29 mouse cellular contexts compared by ENCODE assay signal in the genomic region with DNA sequence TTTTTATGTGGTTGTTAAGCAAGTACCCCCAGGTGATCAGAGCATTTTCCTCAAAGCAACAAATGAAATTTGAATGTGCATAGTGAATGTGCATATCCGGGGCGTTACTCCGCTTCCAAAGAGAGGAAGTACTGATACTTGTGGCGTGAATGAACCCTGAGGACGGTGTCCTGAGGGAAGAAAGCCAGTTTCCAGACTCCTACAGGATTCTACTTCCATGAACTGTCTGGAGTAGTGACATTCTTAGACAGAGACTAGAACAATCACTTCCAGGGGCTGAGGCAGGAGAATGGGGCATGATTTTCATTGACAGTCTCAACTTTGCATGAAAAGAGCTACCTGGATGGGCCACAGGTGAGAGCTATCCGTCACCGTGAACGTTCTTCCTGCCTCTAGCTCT. TPM values are rescaled to one million over a fixed set of nuclear protein-coding genes. Genes with fewer than 3 reads are reported as not detected.
DNase-seq lines count a peak whose midpoint lies in the region; ATAC-seq and TF ChIP-seq lines count a peak whose summit lies in the region.
"Had no signal": no experiment of that assay in that cellular context is flagged by ENCODE, and none has a peak within 500 bp of the region (broad histone marks: within the 10 kb centered on the region; RNA-seq: fewer than 3 reads in every experiment).

No protein-coding gene starts in this region.

- no peaks in the 10 kb centered on the region for H3K4me1 ChIP-seq in limb, embryonic 11.5 days (ENCODE audit: control insufficient read depth, insufficient read depth, low read length)
- no peaks in the 10 kb centered on the region for H3K4me1 ChIP-seq in limb, embryonic 10.5 days
- H3K4me1 ChIP-seq in ES-E14 (ENCODE audit: control insufficient read depth in 2 of 2, insufficient read depth in 2 of 2, low read length in 2 of 2, poor library complexity in 1 of 2): peaks cover 3 to 8% of the 10 kb centered on the region in 2 experiments; a peak in 3 of 4 replicates
- H3K4me1 ChIP-seq: embryonic facial prominence, embryonic 10.5 days; embryonic facial prominence, embryonic 13.5 days; forebrain, embryonic 12.5 days; forebrain, embryonic 15.5 days had no signal

- no peaks in the 10 kb centered on the region for H3K27me3 ChIP-seq in limb, embryonic 11.5 days (ENCODE audit: control insufficient read depth, insufficient read depth, low read length)
- H3K27me3 ChIP-seq in limb, embryonic 10.5 days (ENCODE audit: low read depth, poor library complexity, severe bottlenecking): no peaks in the 10 kb centered on the region
- H3K27me3 ChIP-seq: CH12.LX; embryonic facial prominence, embryonic 13.5 days; forebrain, embryonic 12.5 days; forebrain, embryonic 15.5 days had no signal

- no peak for ATAC-seq in limb, embryonic 11.5 days (ENCODE audit: insufficient number of reproducible peaks, low FRiP score, low TSS enrichment, low read depth)
- ATAC-seq: forebrain, embryonic 15.5 days; hindbrain, postnatal 0 days; intestine, embryonic 16.5 days had no signal

- no peak overlapping the region for H3K4me3 ChIP-seq in limb, embryonic 11.5 days (ENCODE audit: low read depth, low read length)
- H3K4me3 ChIP-seq in limb, embryonic 10.5 days: no peak overlapping the region
- H3K4me3 ChIP-seq in ES-E14 (ENCODE audit: insufficient read depth in 1 of 2, low read depth in 1 of 2, low read length in 2 of 2, poor library complexity in 1 of 2, severe bottlenecking in 1 of 2): peak overlapping the region; percentile 8 to 77
- H3K4me3 ChIP-seq: embryonic facial prominence, embryonic 10.5 days; embryonic facial prominence, embryonic 13.5 days; erythroblast, embryonic 14.5 days; forebrain, embryonic 12.5 days; forebrain, embryonic 15.5 days; gastrocnemius, adult 2 months had no signal

- in situ Hi-C loops in ES-E14 (cut with MboI; ENCODE audit: low sequenced_read_pairs in 2 of 2, unreplicated experiment in 2 of 2): no loop called here

- no peak overlapping the region for H3K27ac ChIP-seq in limb, embryonic 11.5 days (replicated peaks; ENCODE audit: low read depth, low read length)
- H3K27ac ChIP-seq in limb, embryonic 10.5 days: no peak overlapping the region
- peak overlapping the region; percentile 97 for H3K27ac ChIP-seq in ES-E14 (ENCODE audit: insufficient read depth, low read depth, low read length, poor library complexity, severe bottlenecking)
- H3K27ac ChIP-seq: embryonic facial prominence, embryonic 10.5 days; embryonic facial prominence, embryonic 13.5 days; forebrain, embryonic 12.5 days; forebrain, embryonic 15.5 days; gastrocnemius, adult 2 months; hindbrain, embryonic 14.5 days; hindbrain, postnatal 0 days had no signal

- no peak overlapping the region for H3K4me2 ChIP-seq in limb, embryonic 11.5 days (ENCODE audit: low read depth, severe bottlenecking)
- H3K4me2 ChIP-seq: embryonic facial prominence, embryonic 13.5 days; forebrain, embryonic 12.5 days; forebrain, embryonic 15.5 days; heart, embryonic 11.5 days; hindbrain, embryonic 14.5 days had no signal

- DNase-seq in limb, embryonic 11.5 days (ENCODE audit: low spot score): peak; percentile 15
- DNase-seq in limb, embryonic 10.5 days (ENCODE audit: low spot score): no peak
- DNase-seq in ES-E14 (ENCODE audit: low read depth, low spot score) (peak; percentile 52), ZHBTc4 (ENCODE audit: low read depth, low spot score) (peak; percentile 91)
- no peak for DNase-seq in layer of hippocampus, adult 8-10 months (ENCODE audit: low spot score in 2 of 2)
- no peak for DNase-seq in heart, postnatal 10 days
- DNase-seq: adrenal gland, adult 2 months; adrenal gland, postnatal 14 days; cerebellum, adult 11-12 months; cerebellum, adult 8-10 months; cerebellum, postnatal 10 days; cerebellum, postnatal 36 days; embryo, embryonic 11 days; gastrocnemius, adult 2 months; gastrocnemius, postnatal 14 days; heart, adult 11 months; heart, postnatal 36 days; kidney, adult 18-20 months had no signal

- no peaks in the 10 kb centered on the region for H3K36me3 ChIP-seq in limb, embryonic 11.5 days (ENCODE audit: control insufficient read depth, insufficient read depth, low read length)
- H3K36me3 ChIP-seq in limb, embryonic 10.5 days: no peaks in the 10 kb centered on the region
- H3K36me3 ChIP-seq in ES-E14 (ENCODE audit: control insufficient read depth, insufficient read depth, low read length, poor library complexity, severe bottlenecking): peaks cover 9% of the 10 kb centered on the region; the same call in 1 of the 2 replicates
- H3K36me3 ChIP-seq: embryonic facial prominence, embryonic 10.5 days; embryonic facial prominence, embryonic 13.5 days; forebrain, embryonic 12.5 days; forebrain, embryonic 15.5 days had no signal

- intact Hi-C loops in heart, postnatal 10 days (cut with DNase I): no loop called here

- 84% methylated on average over 8 of the region's 8 CpGs for WGBS in limb, embryonic 11.5 days
- WGBS in limb, embryonic 10.5 days: 88% methylated on average over 8 of the region's 8 CpGs

- H3K9me3 ChIP-seq in limb, embryonic 11.5 days (ENCODE audit: control insufficient read depth, low read length): no peaks in the 10 kb centered on the region
- no peaks in the 10 kb centered on the region for H3K9me3 ChIP-seq in limb, embryonic 10.5 days (replicated peaks)
- no peaks in the 10 kb centered on the region for H3K9me3 ChIP-seq in ES-E14 (ENCODE audit: control insufficient read depth, insufficient read depth, low read depth, low read length)
- H3K9me3 ChIP-seq: embryonic facial prominence, embryonic 13.5 days; forebrain, embryonic 15.5 days had no signal

- no peak overlapping the region for H3K9ac ChIP-seq in limb, embryonic 11.5 days (ENCODE audit: low read length)
- peak overlapping the region; percentile 23 for H3K9ac ChIP-seq in ES-E14 (ENCODE audit: insufficient read depth, low read depth, low read length, poor library complexity, severe bottlenecking)
- H3K9ac ChIP-seq: embryonic facial prominence, embryonic 13.5 days; forebrain, embryonic 12.5 days; forebrain, embryonic 15.5 days; hindbrain, embryonic 14.5 days had no signal

TF ChIP-seq in ES-E14, 5 proteins besides CTCF, POLR2A, EP300 and RAD21:
- TF ChIP-seq ZNF384 (IDR thresholded peaks at IDR 0.05; ENCODE audit: low read depth, low read length) (no peak), MAFK (IDR thresholded peaks at IDR 0.05; ENCODE audit: insufficient read depth, low read depth, low read length) (no peak), ZC3H11A (IDR thresholded peaks at IDR 0.05; ENCODE audit: borderline replicate concordance, low read depth, low read length) (no peak), CHD2 (IDR thresholded peaks at IDR 0.05; ENCODE audit: low read depth, low read length) (no peak), HCFC1 (IDR thresholded peaks at IDR 0.05; ENCODE audit: borderline replicate concordance, insufficient read depth, low read length) (no peak)
TF ChIP-seq in ES-E14: peak in this region for 0.

RNA-seq across cellular contexts. Expression of gene Cdyl2, which starts 59.3 kb away (rescaled TPM):
- 6.3 and 6.4 TPM in 2 replicates for polyA plus RNA-seq in limb, embryonic 11.5 days (2014; fragmentation: Nextera tagmentation; extraction: Ambion mirVana)
- polyA plus RNA-seq in limb, embryonic 10.5 days (2016; fragmentation: Nextera tagmentation; extraction: Ambion mirVana): 5.3 and 6.1 TPM in 2 replicates
- total RNA-seq in ES-E14 (2012; rRNA removed): 37.3 and 50.7 TPM in 2 replicates
- total RNA-seq in layer of hippocampus, adult 8-10 months (2022): 10 to 100 TPM in 1 of 4 experiments, 1 to 10 TPM in 3; 9.2 to 10.3 (median 9.5) TPM
- 1 to 10 TPM; 4.2 to 4.3 TPM for total RNA-seq in heart, postnatal 10 days (2021)
- total RNA-seq: MEL had no signal

Comparison
In these comparisons a context has a peak if more than half of its experiments do, and no peak if none do; other contexts are left out.
1. DNase-seq: peak in limb, embryonic 11.5 days (single experiment), ES-E14 (single experiment) and ZHBTc4 (single experiment); none in limb, embryonic 10.5 days (single experiment), layer of hippocampus, adult 8-10 months (0 of 2) and heart, postnatal 10 days (0 of 2).
2. H3K4me3 ChIP-seq: peak in ES-E14 (2 of 2); none in limb, embryonic 11.5 days (single experiment) and limb, embryonic 10.5 days (single experiment).